Mouse (Mus musculus) cerebellum, postnatal 36 days (tissue): Measurements from ENCODE around the gene Spta1.

Source experiments
- DNase-seq, 2 experiments: peaks; one replicate each; pipeline ENCODE4 v3.0.0; 2021 to 2022; ENCODE audit warnings: mixed read lengths in 2 of 2

The Spta1 gene

DNA sequence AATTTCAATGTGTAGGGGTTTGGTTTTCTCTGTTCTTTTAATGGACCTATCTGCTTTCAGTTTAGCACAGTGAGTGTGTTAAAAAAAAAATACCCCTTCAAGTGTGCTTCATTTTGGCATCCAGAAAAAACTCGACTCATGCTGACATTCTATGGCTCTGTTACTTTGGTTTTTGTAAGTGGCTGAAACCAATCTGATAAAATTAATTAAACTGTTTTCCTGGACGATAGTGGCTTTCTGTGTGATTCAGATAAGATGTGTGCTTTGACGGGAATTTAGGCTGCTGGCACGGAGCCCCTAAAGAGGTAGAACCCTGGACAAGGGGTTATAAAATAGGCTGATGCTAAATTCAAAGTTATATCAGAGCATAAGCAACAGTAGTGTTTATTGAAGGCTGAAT is 96.6 kb downstream of the Spta1 start:
- DNase-seq, result no peak

- DNase-seq, result no peak
Measured at GRCm38 (mm10) chr1:174270643-174271042, 98.1 kb downstream of the Spta1 start.
